Mouse (Mus musculus): ENCODE measurements around the gene Pck2. TPM values are rescaled to one million over a fixed set of nuclear protein-coding genes. Genes with fewer than 3 reads are reported as not detected.

Gene Pck2
- polyA plus RNA-seq, 2 experiments from 2014 or later, result 37.3 to 57.7 TPM

Other genes starting within 250 kb of the Pck2 start
- gene Dhrs4, start 61.5 kb upstream of the Pck2 start, polyA plus RNA-seq (2017; shearing (Covaris generic)), result 10 to 100 TPM; 41.9 to 49.5 TPM
- gene Carmil3, start 49.6 kb upstream of the Pck2 start, polyA plus RNA-seq (2017; shearing (Covaris generic)), result not detected
- not detected for gene Cpne6, start 29.8 kb upstream of the Pck2 start, polyA plus RNA-seq (2017; shearing (Covaris generic))
- under 1 TPM in 1 of 2 experiments, not detected in 1; 0.07 TPM for gene Nrl, start 15.3 kb upstream of the Pck2 start, polyA plus RNA-seq (2017; shearing (Covaris generic))
- gene Dcaf11, start 19.7 kb downstream of the Pck2 start, polyA plus RNA-seq (2017; shearing (Covaris generic)), result 100 to 1,000 TPM; 103 to 125 TPM
- gene A730061H03Rik, start 20.1 kb downstream of the Pck2 start, polyA plus RNA-seq (2017; shearing (Covaris generic)), result 1 to 10 TPM; 3.3 to 7.1 TPM
- gene Fitm1, start 35.4 kb downstream of the Pck2 start, polyA plus RNA-seq (2017; shearing (Covaris generic)), result not detected
- gene Psme1, start 37.9 kb downstream of the Pck2 start, polyA plus RNA-seq (2017; shearing (Covaris generic)), result 100 to 1,000 TPM; 664 to 711 TPM
- gene Emc9, start 45.0 kb downstream of the Pck2 start, polyA plus RNA-seq (2017; shearing (Covaris generic)), result 10 to 100 TPM; 20.9 to 22.9 TPM
- gene Psme2, start 50.8 kb downstream of the Pck2 start, polyA plus RNA-seq (2017; shearing (Covaris generic)), result 100 to 1,000 TPM; 853 to 877 TPM
- 10 to 100 TPM; 35.5 to 47.2 TPM for gene Rnf31, start 51.4 kb downstream of the Pck2 start, polyA plus RNA-seq (2017; shearing (Covaris generic))
- gene Irf9, start 63.3 kb downstream of the Pck2 start, polyA plus RNA-seq (2017; shearing (Covaris generic)), result 100 to 1,000 TPM; 168 to 222 TPM
- 10 to 100 TPM; 14.5 to 22.1 TPM for gene Rec8, start 77.8 kb downstream of the Pck2 start, polyA plus RNA-seq (2017; shearing (Covaris generic))
- gene Ipo4, start 95.7 kb downstream of the Pck2 start, polyA plus RNA-seq (2017; shearing (Covaris generic)), result 10 to 100 TPM; 33.4 to 42.0 TPM
- gene Gm49378, start 97.6 kb downstream of the Pck2 start, polyA plus RNA-seq (2017; shearing (Covaris generic)), result under 1 TPM in 1 of 2 experiments, not detected in 1; 0.98 TPM
- gene Tm9sf1, start 103.5 kb downstream of the Pck2 start, polyA plus RNA-seq (2017; shearing (Covaris generic)), result 10 to 100 TPM; 39.7 to 46.7 TPM
- gene Tssk4, start 109.9 kb downstream of the Pck2 start, polyA plus RNA-seq (2017; shearing (Covaris generic)), result 1 to 10 TPM in 1 of 2 experiments, under 1 TPM in 1; 0.69 to 1.3 TPM
- 100 to 1,000 TPM in 1 of 2 experiments, 10 to 100 TPM in 1; 92.4 to 106 TPM for gene Mdp1, start 120.2 kb downstream of the Pck2 start, polyA plus RNA-seq (2017; shearing (Covaris generic))
- 10 to 100 TPM; 29.8 to 34.1 TPM for gene Gmpr2, start 131.7 kb downstream of the Pck2 start, polyA plus RNA-seq (2017; shearing (Covaris generic))
- gene Nedd8, start 131.9 kb downstream of the Pck2 start, polyA plus RNA-seq (2017; shearing (Covaris generic)), result 100 to 1,000 TPM; 338 to 343 TPM
- 10 to 100 TPM; 26.4 to 29.2 TPM for gene Tinf2, start 141.6 kb downstream of the Pck2 start, polyA plus RNA-seq (2017; shearing (Covaris generic))
- not detected for gene Tgm1, start 173.7 kb downstream of the Pck2 start, polyA plus RNA-seq (2017; shearing (Covaris generic))
- 10 to 100 TPM; 70.5 to 94.7 TPM for gene Rabggta, start 182.0 kb downstream of the Pck2 start, polyA plus RNA-seq (2017; shearing (Covaris generic))
- gene Dhrs1, start 205.4 kb downstream of the Pck2 start, polyA plus RNA-seq (2017; shearing (Covaris generic)), result 10 to 100 TPM; 40.8 to 46.5 TPM
- 1 to 10 TPM; 3.6 to 5.8 TPM for gene Nop9, start 205.4 kb downstream of the Pck2 start, polyA plus RNA-seq (2017; shearing (Covaris generic))
- gene Cideb, start 218.2 kb downstream of the Pck2 start, polyA plus RNA-seq (2017; shearing (Covaris generic)), result not detected
- gene Ltb4r2, start 221.2 kb downstream of the Pck2 start, polyA plus RNA-seq (2017; shearing (Covaris generic)), result under 1 TPM in 1 of 2 experiments, not detected in 1; 0.08 TPM
- 1 to 10 TPM; 4.1 to 4.5 TPM for gene Ltb4r1, start 225.7 kb downstream of the Pck2 start, polyA plus RNA-seq (2017; shearing (Covaris generic))
- 1 to 10 TPM in 1 of 2 experiments, not detected in 1; 1.0 TPM for gene Adcy4, start 243.8 kb downstream of the Pck2 start, polyA plus RNA-seq (2017; shearing (Covaris generic))
- 10 to 100 TPM; 80.3 to 81.9 TPM for gene Ripk3, start 248.6 kb downstream of the Pck2 start, polyA plus RNA-seq (2017; shearing (Covaris generic))